Mouse (Mus musculus) neural tube, embryonic 15.5 days (tissue): Measurements from ENCODE around the gene Mocs1. TPM values are rescaled to one million over a fixed set of nuclear protein-coding genes. Genes with fewer than 3 reads are reported as not detected.
A peak's percentile ranks its signal among the peaks of the same experiment; 100 is the strongest.

ENCODE experiments used
- ATAC-seq: fragments of 200-750 bp; cut with Nextera tagmentation; 2 replicates; pipeline ENCODE4 v1.8.0; 2017; ENCODE audit warnings: mild to moderate bottlenecking, moderate TSS enrichment, moderate library complexity; ENCODE audit not compliant: low FRiP score
- H3K27ac ChIP-seq: fragments of 300-500 bp; sonication (generic); replicated peaks from 2 replicates; pipeline ENCODE4 v1.5.1; 2015; ENCODE audit warnings: mild to moderate bottlenecking, inconsistent platforms
- H3K27me3 ChIP-seq: fragments of 300-500 bp; sonication (generic); replicated peaks from 2 replicates; pipeline ENCODE4 v1.6.1; 2015; ENCODE audit warnings: inconsistent platforms
- H3K36me3 ChIP-seq: fragments of 300-500 bp; sonication (generic); 2 replicates; pipeline ENCODE4 v1.6.1; 2015; ENCODE audit warnings: inconsistent platforms
- H3K4me1 ChIP-seq: fragments of 300-500 bp; sonication (generic); 2 replicates; pipeline ENCODE4 v1.6.1; 2015; ENCODE audit warnings: inconsistent platforms
- H3K4me2 ChIP-seq: fragments of 300-500 bp; sonication (generic); 2 replicates; pipeline ENCODE4 v1.6.1; 2015; ENCODE audit warnings: inconsistent platforms, mild to moderate bottlenecking, moderate library complexity
- H3K4me3 ChIP-seq: fragments of 300-500 bp; sonication (generic); replicated peaks from 2 replicates; pipeline ENCODE4 v1.5.1; 2015; ENCODE audit warnings: mild to moderate bottlenecking, inconsistent platforms
- H3K9ac ChIP-seq: fragments of 300-500 bp; sonication (generic); replicated peaks from 2 replicates; pipeline ENCODE4 v1.6.1; 2015; ENCODE audit warnings: mild to moderate bottlenecking, inconsistent platforms
- H3K9me3 ChIP-seq: fragments of 300-500 bp; sonication (generic); replicated peaks from 2 replicates; pipeline ENCODE4 v1.6.1; 2016; ENCODE audit warnings: inconsistent platforms
- WGBS: fragments of 180-500 bp; shearing (Covaris S2); methylation state at CpG from one replicate; pipeline ENCODE4 v1.1.7; 2015; ENCODE audit warnings: mixed read lengths; 5-methylcytosine and 5-hydroxymethylcytosine counted together
- polyA plus RNA-seq: library from polyadenylated mRNA; unstranded; fragments of >200 nt; fragmentation: Nextera tagmentation; extraction: Ambion mirVana; gene quantifications from 2 replicates; pipeline ENCODE4 v1.2.1, GENCODE M21; 2015

Gene Mocs1
- polyA plus RNA-seq, 1 experiment from 2014 or later, result 4.7 TPM

- WGBS, result 80% methylated on average over 3 of the region's 3 CpGs
- Histone ChIP-seq H3K9ac (no peak overlapping the region), H3K27ac (no peak overlapping the region), H3K36me3 (no peaks in the 10 kb centered on the region), H3K27me3 (no peaks in the 10 kb centered on the region), H3K4me1 (no peaks in the 10 kb centered on the region), H3K9me3 (no peaks in the 10 kb centered on the region), H3K4me2 (no peak overlapping the region), H3K4me3 (no peak overlapping the region)
- ATAC-seq, result no peak
These were observed 11.9 kb upstream of the Mocs1 start for GRCm38 (mm10) chr17:49416228-49416627.

- no peak overlapping the region for H3K4me2 ChIP-seq
- H3K9ac ChIP-seq, result no peak overlapping the region
- 85% methylated on average over 6 of the region's 6 CpGs for WGBS
- H3K4me3 ChIP-seq, result no peak overlapping the region
- ATAC-seq, result no peak
- no peaks in the 10 kb centered on the region for H3K9me3 ChIP-seq
- H3K4me1 ChIP-seq, result no peaks in the 10 kb centered on the region
- no peak overlapping the region for H3K27ac ChIP-seq
- H3K36me3 ChIP-seq, result no peaks in the 10 kb centered on the region
- H3K27me3 ChIP-seq, result no peaks in the 10 kb centered on the region
These were observed 8.3 kb upstream of the Mocs1 start for GRCm38 (mm10) chr17:49419813-49420212.

GRCm38 (mm10) chr17:49422286-49423066 is 5.7 kb upstream of the Mocs1 start:
- Histone ChIP-seq H3K36me3 (no peaks in the 10 kb centered on the region), H3K9me3 (no peaks in the 10 kb centered on the region), H3K4me2 (no peak overlapping the region), H3K9ac (no peak overlapping the region), H3K27ac (no peak overlapping the region), H3K27me3 (no peaks in the 10 kb centered on the region), H3K4me3 (no peak overlapping the region), H3K4me1 (no peaks in the 10 kb centered on the region)
- no peak for ATAC-seq
- 80% methylated on average over 3 of the region's 3 CpGs for WGBS

- WGBS, result 83% methylated on average over 2 of the region's 2 CpGs
- Histone ChIP-seq H3K4me2 (no peak overlapping the region), H3K4me3 (no peak overlapping the region), H3K9ac (no peak overlapping the region), H3K4me1 (no peaks in the 10 kb centered on the region), H3K27ac (no peak overlapping the region), H3K36me3 (no peaks in the 10 kb centered on the region), H3K9me3 (no peaks in the 10 kb centered on the region), H3K27me3 (no peaks in the 10 kb centered on the region)
- ATAC-seq, result no peak
These were observed 5.2 kb upstream of the Mocs1 start for GRCm38 (mm10) chr17:49423067-49423325.

GRCm38 (mm10) chr17:49423872-49424271 is 4.3 kb upstream of the Mocs1 start:
- no peak overlapping the region for H3K27ac ChIP-seq
- no peak overlapping the region for H3K9ac ChIP-seq
- ATAC-seq, result no peak
- H3K36me3 ChIP-seq, result no peaks in the 10 kb centered on the region
- H3K27me3 ChIP-seq, result no peaks in the 10 kb centered on the region
- no peak overlapping the region for H3K4me2 ChIP-seq
- H3K9me3 ChIP-seq, result no peaks in the 10 kb centered on the region
- WGBS, result 93% methylated on average over 3 of the region's 3 CpGs
- H3K4me3 ChIP-seq, result no peak overlapping the region
- H3K4me1 ChIP-seq, result peaks cover 4% of the 10 kb centered on the region

GRCm38 (mm10) chr17:49427631-49428238 is 427 bp upstream of the Mocs1 start:
- Histone ChIP-seq H3K9me3 (no peaks in the 10 kb centered on the region), H3K9ac (0 out of 2 replicates have a peak overlapping the region, but pooled peaks have one; percentile 84), H3K27ac (no peak overlapping the region), H3K4me1 (peaks cover 21% of the 10 kb centered on the region), H3K4me2 (peak overlapping the region; percentile 93), H3K4me3 (peak overlapping the region; percentile 87), H3K36me3 (no peaks in the 10 kb centered on the region), H3K27me3 (no peaks in the 10 kb centered on the region)
- WGBS, result 21% methylated on average over 9 of the region's 9 CpGs
- peak; percentile 48 for ATAC-seq

- no peaks in the 10 kb centered on the region for H3K27me3 ChIP-seq
- peak overlapping the region; percentile 87 for H3K4me3 ChIP-seq
- peak overlapping the region; percentile 93 for H3K4me2 ChIP-seq
- H3K9ac ChIP-seq, result peak overlapping the region; percentile 84
- no peak; the same call in 1 of the 2 replicates for ATAC-seq
- H3K4me1 ChIP-seq, result peaks cover 21% of the 10 kb centered on the region
- 59% methylated on average over 13 of the region's 13 CpGs for WGBS
- no peaks in the 10 kb centered on the region for H3K9me3 ChIP-seq
- peak overlapping the region; percentile 61; the same call in 1 of the 2 replicates for H3K27ac ChIP-seq
- no peaks in the 10 kb centered on the region for H3K36me3 ChIP-seq
These were observed 721 bp downstream of the Mocs1 start for GRCm38 (mm10) chr17:49428751-49429415.

- H3K9ac ChIP-seq, result no peak overlapping the region; the same call in 1 of the 2 replicates
- H3K4me2 ChIP-seq, result peak overlapping the region; percentile 93
- H3K36me3 ChIP-seq, result no peaks in the 10 kb centered on the region
- 93% methylated on average over 6 of the region's 6 CpGs for WGBS
- H3K27me3 ChIP-seq, result no peaks in the 10 kb centered on the region
- peaks cover 21% of the 10 kb centered on the region for H3K4me1 ChIP-seq
- H3K4me3 ChIP-seq, result 0 out of 2 replicates have a peak overlapping the region, but pooled peaks have one; percentile 87
- no peaks in the 10 kb centered on the region for H3K9me3 ChIP-seq
- no peak for ATAC-seq
- H3K27ac ChIP-seq, result no peak overlapping the region
These were observed 1.4 kb downstream of the Mocs1 start for GRCm38 (mm10) chr17:49429471-49430129.

- WGBS, result 84% methylated on average over 6 of the region's 6 CpGs
- Histone ChIP-seq H3K9me3 (no peaks in the 10 kb centered on the region), H3K9ac (no peak overlapping the region), H3K4me2 (peak overlapping the region; percentile 93; the same call in 1 of the 2 replicates), H3K27me3 (no peaks in the 10 kb centered on the region), H3K4me3 (no peak overlapping the region), H3K36me3 (peaks cover 2% of the 10 kb centered on the region), H3K4me1 (peaks cover 21% of the 10 kb centered on the region), H3K27ac (no peak overlapping the region)
- no peak for ATAC-seq
These were observed 2.0 kb downstream of the Mocs1 start for GRCm38 (mm10) chr17:49430136-49430535.

GRCm38 (mm10) chr17:49431176-49431575 is 3.0 kb downstream of the Mocs1 start:
- no peak for ATAC-seq
- H3K9ac ChIP-seq, result no peak overlapping the region
- no peak overlapping the region for H3K4me2 ChIP-seq
- H3K36me3 ChIP-seq, result peaks cover 10% of the 10 kb centered on the region
- no peaks in the 10 kb centered on the region for H3K27me3 ChIP-seq
- H3K9me3 ChIP-seq, result no peaks in the 10 kb centered on the region
- no peak overlapping the region for H3K4me3 ChIP-seq
- H3K27ac ChIP-seq, result no peak overlapping the region
- peaks cover 21% of the 10 kb centered on the region for H3K4me1 ChIP-seq
- WGBS, result 93% methylated on average over 6 of the region's 6 CpGs

- H3K27me3 ChIP-seq, result no peaks in the 10 kb centered on the region
- no peak overlapping the region for H3K27ac ChIP-seq
- peaks cover 21% of the 10 kb centered on the region for H3K4me1 ChIP-seq
- H3K4me3 ChIP-seq, result no peak overlapping the region
- WGBS, result 62% methylated on average over 4 of the region's 4 CpGs
- H3K9ac ChIP-seq, result no peak overlapping the region
- H3K9me3 ChIP-seq, result no peaks in the 10 kb centered on the region
- no peak overlapping the region for H3K4me2 ChIP-seq
- H3K36me3 ChIP-seq, result peaks cover 12% of the 10 kb centered on the region
- no peak for ATAC-seq
These were observed 4.0 kb downstream of the Mocs1 start for GRCm38 (mm10) chr17:49432071-49432711.
